Mouse (Mus musculus) cortical plate, adult 2 months (tissue): ENCODE results near the gene Susd1.

Source experiments
- CTCF ChIP-seq: fragments of 200-500 bp; IDR thresholded peaks from 2 replicates; pipeline ENCODE4 v1.5.1; 2011; ENCODE audit warnings: mild to moderate bottlenecking, control low read depth, low read length; ENCODE audit not compliant: insufficient read depth; ENCODE audit errors: extremely low read depth
- POLR2A ChIP-seq: fragments of 200-500 bp; IDR thresholded peaks from 2 replicates; pipeline ENCODE4 v1.6.1; 2011; ENCODE audit warnings: mild to moderate bottlenecking, low read length, control low read depth; ENCODE audit not compliant: insufficient read depth; ENCODE audit errors: extremely low read depth

GRCm38 (mm10) chr4:59322056-59322455, 116.4 kb downstream of the Susd1 start:
- TF ChIP-seq CTCF (no peak), POLR2A (no peak)
